Mouse (Mus musculus) forebrain, embryonic 12.5 days (tissue): ENCODE measurements at regions not wholly inside any gene's neighbourhood (a gene's known extent, or its start where the extent isn't known, plus 50 kb on each side); places are given as distances from the start of the nearest gene placed in this dataset.

Experiments
- ATAC-seq: fragments of 200-750 bp; cut with Nextera tagmentation; 2 replicates; pipeline ENCODE4 v1.8.0; 2017; ENCODE audit warnings: moderate TSS enrichment; ENCODE audit not compliant: low FRiP score
- H3K27ac ChIP-seq: fragments of 300-500 bp; sonication (generic); 2 replicates; pipeline ENCODE4 v1.5.1; 2016; ENCODE audit warnings: mild to moderate bottlenecking
- H3K27me3 ChIP-seq: fragments of 300-500 bp; sonication (generic); 2 replicates; pipeline ENCODE4 v1.6.1; 2016; ENCODE audit warnings: mild to moderate bottlenecking
- H3K36me3 ChIP-seq: fragments of 300-500 bp; sonication (generic); replicated peaks from 2 replicates; pipeline ENCODE4 v1.6.1; 2016; ENCODE audit warnings: mild to moderate bottlenecking
- H3K4me1 ChIP-seq: fragments of 300-500 bp; sonication (generic); 2 replicates; pipeline ENCODE4 v1.6.1; 2016
- H3K4me2 ChIP-seq: fragments of 300-500 bp; sonication (generic); 2 replicates; pipeline ENCODE4 v1.6.1; 2016; ENCODE audit warnings: mild to moderate bottlenecking, moderate library complexity
- H3K4me3 ChIP-seq: fragments of 300-500 bp; sonication (generic); replicated peaks from 2 replicates; pipeline ENCODE4 v1.5.1; 2016; ENCODE audit warnings: mild to moderate bottlenecking
- H3K9ac ChIP-seq: fragments of 300-500 bp; sonication (generic); 2 replicates; pipeline ENCODE4 v1.6.1; 2016; ENCODE audit warnings: mild to moderate bottlenecking
- H3K9me3 ChIP-seq: fragments of 300-500 bp; sonication (generic); 2 replicates; pipeline ENCODE4 v1.6.1; 2016
- WGBS: fragments of 180-500 bp; shearing (Covaris S2); methylation state at CpG from one replicate; pipeline ENCODE4 v1.1.7; 2016; 5-methylcytosine and 5-hydroxymethylcytosine counted together

- no peaks in the 10 kb centered on the region for H3K27me3 ChIP-seq
- 91% methylated on average over 4 of the region's 4 CpGs for WGBS
- no peaks in the 10 kb centered on the region for H3K36me3 ChIP-seq
- H3K4me2 ChIP-seq, result no peak overlapping the region
- no peaks in the 10 kb centered on the region; the same call in 1 of the 2 replicates for H3K4me1 ChIP-seq
- no peaks in the 10 kb centered on the region for H3K9me3 ChIP-seq
- no peak for ATAC-seq
- no peak overlapping the region for H3K9ac ChIP-seq
- no peak overlapping the region for H3K27ac ChIP-seq
- no peak overlapping the region for H3K4me3 ChIP-seq
Measured at GRCm38 (mm10) chr1:168012069-168012468, 323.0 kb downstream of the Lmx1a start.

- Histone ChIP-seq H3K4me2 (no peak overlapping the region), H3K4me3 (no peak overlapping the region), H3K9ac (no peak overlapping the region), H3K36me3 (no peaks in the 10 kb centered on the region), H3K9me3 (no peaks in the 10 kb centered on the region), H3K4me1 (no peaks in the 10 kb centered on the region; the same call in 1 of the 2 replicates), H3K27ac (no peak overlapping the region), H3K27me3 (no peaks in the 10 kb centered on the region)
- WGBS, result 85% methylated on average over 5 of the region's 5 CpGs
- no peak for ATAC-seq
Measured at GRCm38 (mm10) chr1:168012611-168013010, 323.6 kb downstream of the Lmx1a start.

GRCm38 (mm10) chr1:168016375-168016890 is 327.4 kb downstream of the Lmx1a start:
- H3K27me3 ChIP-seq, result no peaks in the 10 kb centered on the region
- H3K4me2 ChIP-seq, result no peak overlapping the region
- no peak overlapping the region for H3K27ac ChIP-seq
- H3K36me3 ChIP-seq, result no peaks in the 10 kb centered on the region
- H3K9me3 ChIP-seq, result no peaks in the 10 kb centered on the region
- 89% methylated on average over 5 of the region's 5 CpGs for WGBS
- H3K9ac ChIP-seq, result no peak overlapping the region
- no peak for ATAC-seq
- H3K4me1 ChIP-seq, result no peaks in the 10 kb centered on the region
- no peak overlapping the region for H3K4me3 ChIP-seq

GRCm38 (mm10) chr1:168026481-168026880 is 337.4 kb downstream of the Lmx1a start:
- no peaks in the 10 kb centered on the region for H3K27me3 ChIP-seq
- no peaks in the 10 kb centered on the region for H3K9me3 ChIP-seq
- no peak overlapping the region for H3K4me3 ChIP-seq
- H3K9ac ChIP-seq, result no peak overlapping the region
- H3K4me2 ChIP-seq, result no peak overlapping the region
- no peaks in the 10 kb centered on the region for H3K36me3 ChIP-seq
- H3K27ac ChIP-seq, result no peak overlapping the region
- ATAC-seq, result no peak
- H3K4me1 ChIP-seq, result no peaks in the 10 kb centered on the region
- 77% methylated on average over 3 of the region's 3 CpGs for WGBS

GRCm38 (mm10) chr1:168044765-168045164 is 355.7 kb downstream of the Lmx1a start:
- Histone ChIP-seq H3K4me2 (no peak overlapping the region), H3K4me1 (peaks cover 28% of the 10 kb centered on the region), H3K4me3 (no peak overlapping the region), H3K9me3 (no peaks in the 10 kb centered on the region), H3K36me3 (no peaks in the 10 kb centered on the region), H3K9ac (no peak overlapping the region), H3K27me3 (no peaks in the 10 kb centered on the region), H3K27ac (peak overlapping the region; percentile 51)
- 55% methylated on average over 10 of the region's 10 CpGs for WGBS
- peak; percentile 64 for ATAC-seq

GRCm38 (mm10) chr1:168046347-168046746 is 357.3 kb downstream of the Lmx1a start:
- peaks cover 28% of the 10 kb centered on the region for H3K4me1 ChIP-seq
- no peak overlapping the region for H3K9ac ChIP-seq
- peak; percentile 87 for ATAC-seq
- H3K4me2 ChIP-seq, result peak overlapping the region; percentile 8; the same call in 1 of the 2 replicates
- H3K27me3 ChIP-seq, result no peaks in the 10 kb centered on the region
- H3K27ac ChIP-seq, result peak overlapping the region; percentile 78
- WGBS, result 41% methylated on average over 7 of the region's 7 CpGs
- H3K9me3 ChIP-seq, result no peaks in the 10 kb centered on the region
- H3K4me3 ChIP-seq, result no peak overlapping the region
- H3K36me3 ChIP-seq, result no peaks in the 10 kb centered on the region

- H3K27ac ChIP-seq, result peak overlapping the region; percentile 78
- peak; percentile 45; the same call in 1 of the 2 replicates for ATAC-seq
- H3K4me1 ChIP-seq, result peaks cover 28% of the 10 kb centered on the region
- H3K4me2 ChIP-seq, result peak overlapping the region; percentile 8; the same call in 1 of the 2 replicates
- no peak overlapping the region for H3K9ac ChIP-seq
- WGBS, result 47% methylated on average over 1 of the region's 1 CpGs
- no peaks in the 10 kb centered on the region for H3K9me3 ChIP-seq
- H3K27me3 ChIP-seq, result no peaks in the 10 kb centered on the region
- H3K4me3 ChIP-seq, result no peak overlapping the region
- H3K36me3 ChIP-seq, result no peaks in the 10 kb centered on the region
Measured at GRCm38 (mm10) chr1:168046749-168047148, 357.7 kb downstream of the Lmx1a start.

- WGBS, result 94% methylated on average over 3 of the region's 3 CpGs
- Histone ChIP-seq H3K9ac (no peak overlapping the region), H3K4me1 (peaks cover 23% of the 10 kb centered on the region), H3K4me2 (no peak overlapping the region), H3K9me3 (no peaks in the 10 kb centered on the region), H3K27me3 (no peaks in the 10 kb centered on the region), H3K27ac (no peak overlapping the region), H3K36me3 (no peaks in the 10 kb centered on the region), H3K4me3 (no peak overlapping the region)
- ATAC-seq, result no peak
Measured at GRCm38 (mm10) chr1:168049965-168050364, 360.9 kb downstream of the Lmx1a start.

GRCm38 (mm10) chr1:168056479-168056878 is 367.4 kb downstream of the Lmx1a start:
- 15% methylated on average over 2 of the region's 7 CpGs for WGBS
- 0 out of 2 replicates have a peak overlapping the region, but pooled peaks have one; percentile 21 for H3K4me2 ChIP-seq
- no peak overlapping the region for H3K27ac ChIP-seq
- ATAC-seq, result 0 out of 2 replicates have a peak, but pooled peaks have one; percentile 39
- no peaks in the 10 kb centered on the region for H3K9me3 ChIP-seq
- H3K9ac ChIP-seq, result 0 out of 2 replicates have a peak overlapping the region, but pooled peaks have one; percentile 22
- no peaks in the 10 kb centered on the region for H3K36me3 ChIP-seq
- no peaks in the 10 kb centered on the region for H3K27me3 ChIP-seq
- H3K4me1 ChIP-seq, result peaks cover 10% of the 10 kb centered on the region
- H3K4me3 ChIP-seq, result no peak overlapping the region

- WGBS, result 81% methylated on average over 9 of the region's 9 CpGs
- H3K4me1 ChIP-seq, result peaks cover 10% of the 10 kb centered on the region
Measured at GRCm38 (mm10) chr1:168057479-168057878, 368.4 kb downstream of the Lmx1a start.

GRCm38 (mm10) chr1:168058769-168059168 is 369.7 kb downstream of the Lmx1a start:
- 48% methylated on average over 4 of the region's 4 CpGs for WGBS

More at GRCm38 (mm10) chr1:168057479-168057878, 368.4 kb downstream of the Lmx1a start:
- ATAC-seq, result no peak
- H3K4me3 ChIP-seq, result no peak overlapping the region
- H3K4me2 ChIP-seq, result no peak overlapping the region
- no peaks in the 10 kb centered on the region for H3K27me3 ChIP-seq
- no peaks in the 10 kb centered on the region for H3K36me3 ChIP-seq
- no peak overlapping the region for H3K27ac ChIP-seq
- H3K9me3 ChIP-seq, result no peaks in the 10 kb centered on the region
- no peak overlapping the region for H3K9ac ChIP-seq

GRCm38 (mm10) chr1:168064065-168064664 is 367.9 kb downstream of the Pbx1 start:
- Histone ChIP-seq H3K4me1 (peaks cover 11% of the 10 kb centered on the region), H3K36me3 (no peaks in the 10 kb centered on the region), H3K4me2 (no peak overlapping the region), H3K27me3 (peaks cover 5% of the 10 kb centered on the region; the same call in 1 of the 2 replicates), H3K9me3 (no peaks in the 10 kb centered on the region), H3K27ac (no peak overlapping the region), H3K9ac (no peak overlapping the region), H3K4me3 (no peak overlapping the region)
- ATAC-seq, result no peak
- 86% methylated on average over 7 of the region's 7 CpGs for WGBS

More at GRCm38 (mm10) chr1:168058769-168059168, 369.7 kb downstream of the Lmx1a start:
- H3K9ac ChIP-seq, result no peak overlapping the region
- no peak overlapping the region for H3K27ac ChIP-seq
- peak; percentile 65; the same call in 1 of the 2 replicates for ATAC-seq
- no peak overlapping the region for H3K4me2 ChIP-seq
- H3K4me1 ChIP-seq, result peaks cover 10% of the 10 kb centered on the region
- no peaks in the 10 kb centered on the region for H3K36me3 ChIP-seq
- no peaks in the 10 kb centered on the region for H3K9me3 ChIP-seq
- H3K27me3 ChIP-seq, result no peaks in the 10 kb centered on the region
- no peak overlapping the region for H3K4me3 ChIP-seq

GRCm38 (mm10) chr1:168065598-168066041 is 366.4 kb downstream of the Pbx1 start:
- WGBS, result 47% methylated on average over 6 of the region's 6 CpGs
- no peak overlapping the region for H3K9ac ChIP-seq
- ATAC-seq, result no peak
- H3K4me1 ChIP-seq, result peaks cover 11% of the 10 kb centered on the region
- H3K9me3 ChIP-seq, result no peaks in the 10 kb centered on the region
- H3K27me3 ChIP-seq, result peaks cover 5% of the 10 kb centered on the region; the same call in 1 of the 2 replicates
- no peak overlapping the region for H3K4me2 ChIP-seq
- no peaks in the 10 kb centered on the region for H3K36me3 ChIP-seq
- no peak overlapping the region for H3K4me3 ChIP-seq
- no peak overlapping the region for H3K27ac ChIP-seq
